Mouse (Mus musculus): ENCODE results near the gene Zfp777. TPM values are rescaled to one million over a fixed set of nuclear protein-coding genes. Genes with fewer than 3 reads are reported as not detected.

Zfp777 gene
- polyA plus RNA-seq, 1 experiment from 2014 or later, result 6.8 TPM

DNA sequence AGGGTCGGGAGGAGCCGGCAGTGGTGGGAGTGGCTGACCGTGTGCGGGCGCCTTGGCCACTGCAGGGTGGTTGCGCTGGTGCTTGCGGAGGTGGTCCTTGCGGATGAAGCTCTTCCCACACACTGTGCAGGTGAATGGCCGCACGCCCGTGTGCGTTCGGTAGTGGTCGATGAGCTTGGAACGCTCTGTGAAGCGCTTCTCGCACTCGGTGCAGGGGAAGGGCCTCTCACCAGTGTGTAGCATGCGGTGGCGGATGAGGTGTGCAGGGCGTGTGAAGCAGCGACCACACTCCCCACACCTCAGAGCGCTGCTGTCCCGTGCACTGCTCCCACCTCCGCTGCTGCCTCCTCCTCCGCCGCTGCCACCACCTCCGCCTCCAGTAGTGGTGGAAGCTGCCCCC is 15.2 kb upstream of the Zfp777 start:
- Histone ChIP-seq H3K27ac (no peak overlapping the region), H3K9ac (no peak overlapping the region), H3K27me3 (no peaks in the 10 kb centered on the region), H3K4me2 (no peak overlapping the region), H3K36me3 (ENCODE audit: poor library complexity, severe bottlenecking) (peaks cover 76% of the 10 kb centered on the region), H3K9me3 (replicated peaks) (no peaks in the 10 kb centered on the region), H3K4me1 (no peaks in the 10 kb centered on the region), H3K4me3 (no peak overlapping the region)
- WGBS, result 95% methylated on average over 28 of the region's 28 CpGs
- 0 out of 2 replicates have a peak, but pooled peaks have one; percentile 19 for ATAC-seq

DNA sequence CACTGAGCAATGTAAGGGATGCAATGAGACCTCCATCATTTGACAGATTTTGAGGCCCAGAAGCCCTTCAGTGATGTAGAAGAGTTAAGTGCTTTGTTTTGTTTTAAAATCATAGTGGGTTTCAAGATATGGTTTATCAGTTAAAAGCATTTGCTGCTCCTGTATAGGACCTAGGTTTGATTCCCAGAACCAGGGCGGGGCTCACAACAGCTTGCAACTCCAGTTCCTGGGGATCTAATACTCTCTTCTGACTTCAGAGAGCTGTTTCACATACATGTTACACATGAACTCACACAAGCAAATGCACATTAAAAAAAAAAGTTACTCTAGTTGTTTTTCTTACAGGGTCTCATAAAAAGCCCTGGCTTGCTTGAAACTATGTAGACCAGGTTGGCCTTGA is 12.2 kb upstream of the Zfp777 start:
- no peaks in the 10 kb centered on the region for H3K27me3 ChIP-seq
- no peak for ATAC-seq
- no peak overlapping the region for H3K9ac ChIP-seq
- no peak overlapping the region for H3K4me3 ChIP-seq
- peaks cover 48% of the 10 kb centered on the region for H3K36me3 ChIP-seq (ENCODE audit: poor library complexity, severe bottlenecking)
- 94% methylated on average over 1 of the region's 1 CpGs for whole genome bisulfite sequencing
- H3K4me1 ChIP-seq, result no peaks in the 10 kb centered on the region
- no peak overlapping the region for H3K4me2 ChIP-seq
- no peaks in the 10 kb centered on the region for H3K9me3 ChIP-seq (replicated peaks)
- H3K27ac ChIP-seq, result no peak overlapping the region

DNA sequence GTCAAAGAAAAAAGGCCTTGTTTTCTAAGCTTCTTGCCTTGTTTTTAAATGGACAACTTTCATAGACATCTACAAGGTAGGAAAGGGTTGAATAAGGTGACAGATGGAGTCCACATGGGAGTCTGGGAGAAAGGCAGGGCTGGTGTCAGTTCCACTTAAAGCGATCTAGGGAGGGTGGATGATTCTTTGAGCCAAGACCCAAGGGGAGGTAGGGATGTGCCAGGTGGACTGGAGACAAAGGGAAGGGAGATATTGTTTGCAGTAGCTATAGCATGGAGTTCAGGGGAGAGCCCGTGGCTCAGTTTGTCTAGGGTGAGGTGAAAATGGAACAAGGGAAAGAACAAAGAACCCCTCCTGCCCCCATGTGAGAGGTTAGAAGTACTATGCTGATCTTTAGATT is 11.7 kb upstream of the Zfp777 start:
- Histone ChIP-seq H3K4me3 (no peak overlapping the region), H3K27ac (no peak overlapping the region), H3K27me3 (no peaks in the 10 kb centered on the region), H3K4me2 (no peak overlapping the region), H3K9me3 (replicated peaks) (no peaks in the 10 kb centered on the region), H3K9ac (no peak overlapping the region), H3K36me3 (ENCODE audit: poor library complexity, severe bottlenecking) (peaks cover 44% of the 10 kb centered on the region), H3K4me1 (no peaks in the 10 kb centered on the region)
- WGBS, result 91% methylated on average over 2 of the region's 2 CpGs
- no peak for ATAC-seq

DNA sequence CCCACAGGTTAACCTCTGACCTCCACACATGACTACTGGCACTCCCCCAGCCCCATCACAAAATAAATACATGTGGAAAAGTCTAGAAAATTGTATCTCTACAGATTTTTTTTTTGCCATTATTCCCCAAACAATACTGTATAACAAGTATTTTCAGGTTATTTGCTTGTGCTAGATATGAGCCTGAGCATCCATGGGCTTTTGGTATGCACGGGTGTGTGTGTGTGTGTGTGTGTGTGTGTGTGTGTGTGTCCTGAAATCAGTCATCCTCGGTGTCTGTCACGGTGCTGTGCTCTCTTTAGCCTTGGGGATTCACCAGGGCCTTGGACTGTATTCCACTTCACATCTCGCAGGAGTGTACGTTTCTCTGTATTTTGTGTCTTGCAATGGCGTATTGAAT is 3.4 kb upstream of the Zfp777 start:
- Histone ChIP-seq H3K9ac (no peak overlapping the region), H3K4me3 (no peak overlapping the region), H3K4me1 (peaks cover 15% of the 10 kb centered on the region), H3K9me3 (replicated peaks) (no peaks in the 10 kb centered on the region), H3K27ac (no peak overlapping the region), H3K36me3 (ENCODE audit: poor library complexity, severe bottlenecking) (no peaks in the 10 kb centered on the region), H3K27me3 (no peaks in the 10 kb centered on the region), H3K4me2 (no peak overlapping the region)
- no peak for ATAC-seq
- WGBS, result 91% methylated on average over 6 of the region's 6 CpGs

DNA sequence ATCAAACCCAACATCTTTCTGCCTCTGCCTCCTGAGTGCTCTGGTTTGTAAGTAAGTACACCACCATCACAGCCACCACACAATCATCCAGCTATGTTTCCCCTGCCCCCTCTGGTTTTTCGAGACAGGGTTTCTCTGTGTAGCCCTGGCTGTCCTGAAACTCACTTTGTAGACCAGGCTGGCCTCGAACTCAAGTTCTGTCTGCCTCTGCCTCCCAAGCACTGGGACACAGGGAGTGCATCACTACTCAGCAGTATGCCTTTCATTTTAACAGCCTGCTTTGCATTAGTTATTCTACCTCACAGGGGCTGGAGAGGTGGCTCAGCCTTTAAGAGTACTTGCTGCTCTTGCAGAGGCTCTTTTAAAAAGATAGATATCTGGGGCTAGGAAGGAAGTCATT is 3.0 kb upstream of the Zfp777 start:
- Histone ChIP-seq H3K36me3 (ENCODE audit: poor library complexity, severe bottlenecking) (no peaks in the 10 kb centered on the region), H3K4me2 (no peak overlapping the region), H3K9ac (no peak overlapping the region), H3K4me1 (peaks cover 20% of the 10 kb centered on the region), H3K9me3 (replicated peaks) (no peaks in the 10 kb centered on the region), H3K27ac (no peak overlapping the region), H3K27me3 (no peaks in the 10 kb centered on the region), H3K4me3 (no peak overlapping the region)
- ATAC-seq, result no peak
- WGBS, result 93% methylated on average over 2 of the region's 2 CpGs

DNA sequence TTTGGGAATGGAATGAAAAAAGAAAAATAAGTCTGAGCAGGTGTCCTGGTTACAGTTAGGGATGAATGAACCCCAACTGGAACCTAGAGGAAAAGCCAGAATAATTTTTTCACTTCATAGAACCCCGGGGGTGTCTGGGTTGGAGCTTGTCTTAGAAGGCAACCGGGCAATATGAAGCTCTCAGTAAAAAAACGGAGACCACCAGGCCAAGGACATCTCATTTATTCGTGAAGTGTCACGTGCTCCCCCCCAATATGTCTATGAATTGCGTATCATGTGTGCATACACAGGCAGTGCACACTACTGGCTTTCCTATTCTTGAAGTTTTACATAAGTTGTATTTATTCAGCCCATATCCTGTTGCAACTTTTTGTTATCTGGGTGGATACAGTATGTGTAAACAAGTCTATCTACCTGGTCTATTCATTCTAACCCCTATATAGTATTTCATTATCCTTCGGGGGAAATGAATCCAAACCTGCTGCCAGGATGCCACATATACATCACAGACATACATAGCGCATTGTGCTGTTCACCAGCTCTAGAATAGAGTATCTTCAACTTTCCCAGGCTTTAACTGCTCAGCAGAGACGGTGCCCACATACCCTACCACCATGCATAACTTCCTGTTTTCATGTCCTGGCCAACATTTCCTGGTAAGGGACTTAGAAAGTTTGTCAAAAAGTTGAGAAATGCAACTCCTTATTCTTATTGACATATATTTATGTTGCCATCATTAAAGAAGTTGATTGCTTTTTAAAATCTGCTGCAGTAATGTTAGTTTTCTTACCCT is 758 bp upstream of the Zfp777 start:
- no peaks in the 10 kb centered on the region for H3K9me3 ChIP-seq (replicated peaks)
- H3K4me1 ChIP-seq, result peaks cover 20% of the 10 kb centered on the region
- H3K27ac ChIP-seq, result no peak overlapping the region
- ATAC-seq, result no peak; the same call in 1 of the 2 replicates
- H3K9ac ChIP-seq, result peak overlapping the region; percentile 89
- peak overlapping the region; percentile 86 for H3K4me3 ChIP-seq
- 58% methylated on average over 9 of the region's 9 CpGs for WGBS
- peak overlapping the region; percentile 81 for H3K4me2 ChIP-seq
- peaks cover 5% of the 10 kb centered on the region for H3K36me3 ChIP-seq (ENCODE audit: poor library complexity, severe bottlenecking)
- no peaks in the 10 kb centered on the region for H3K27me3 ChIP-seq

DNA sequence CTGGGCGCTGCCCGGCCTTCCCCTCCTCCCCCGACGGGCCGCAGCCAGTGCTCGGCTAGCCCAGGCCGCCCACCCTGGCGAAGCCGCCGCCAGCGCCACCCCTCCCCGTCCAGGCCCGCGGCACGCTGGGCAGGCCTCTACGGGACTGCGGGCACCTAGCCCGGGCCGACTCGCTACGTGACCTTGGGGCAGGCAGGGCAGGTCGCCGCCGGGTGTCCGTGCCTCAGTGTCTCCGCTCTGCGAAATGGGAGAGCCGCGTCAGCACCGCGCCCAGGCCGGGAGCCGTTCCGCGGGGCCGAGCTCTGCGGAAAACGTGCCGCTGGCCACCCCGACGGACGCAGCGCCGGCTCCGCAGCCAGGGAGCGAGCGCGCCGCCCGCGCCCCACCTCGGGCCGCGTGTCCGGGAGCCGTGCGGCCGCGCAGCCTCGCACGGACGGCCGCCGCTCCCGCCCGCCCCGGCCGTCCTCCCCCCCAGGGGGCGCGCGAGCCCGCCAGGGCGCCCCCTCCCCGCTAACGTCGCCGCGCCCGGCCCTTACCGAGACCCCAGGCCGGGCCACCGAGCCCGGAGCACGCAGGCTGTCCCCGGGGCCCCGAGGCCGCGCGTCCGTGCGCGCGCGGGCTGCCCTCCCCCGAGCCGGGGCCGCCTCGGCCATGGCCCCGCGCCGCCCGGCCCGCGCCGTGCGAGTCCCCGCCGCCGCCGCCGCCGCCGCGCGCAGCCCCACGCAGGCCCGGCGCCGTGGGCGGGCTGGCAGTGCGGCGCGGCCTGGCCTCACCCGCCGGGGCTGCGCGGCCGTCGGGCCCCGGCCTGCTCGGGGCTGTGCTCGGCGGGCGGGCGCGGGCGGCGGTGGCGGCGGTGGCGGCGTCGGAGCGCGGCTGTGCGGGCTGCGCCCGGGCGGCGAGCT is 1.0 kb downstream of the Zfp777 start:
- peak overlapping the region; percentile 93 for H3K27ac ChIP-seq
- H3K4me1 ChIP-seq, result peaks cover 20% of the 10 kb centered on the region
- peaks cover 23% of the 10 kb centered on the region for H3K36me3 ChIP-seq (ENCODE audit: poor library complexity, severe bottlenecking)
- peak overlapping the region; percentile 86 for H3K4me3 ChIP-seq
- ATAC-seq, result peak; percentile 44
- no peaks in the 10 kb centered on the region for H3K9me3 ChIP-seq (replicated peaks)
- H3K27me3 ChIP-seq, result no peaks in the 10 kb centered on the region
- H3K9ac ChIP-seq, result peak overlapping the region; percentile 89
- peak overlapping the region; percentile 81 for H3K4me2 ChIP-seq
- WGBS, result under 1% methylated on average over 81 of the region's 150 CpGs

DNA sequence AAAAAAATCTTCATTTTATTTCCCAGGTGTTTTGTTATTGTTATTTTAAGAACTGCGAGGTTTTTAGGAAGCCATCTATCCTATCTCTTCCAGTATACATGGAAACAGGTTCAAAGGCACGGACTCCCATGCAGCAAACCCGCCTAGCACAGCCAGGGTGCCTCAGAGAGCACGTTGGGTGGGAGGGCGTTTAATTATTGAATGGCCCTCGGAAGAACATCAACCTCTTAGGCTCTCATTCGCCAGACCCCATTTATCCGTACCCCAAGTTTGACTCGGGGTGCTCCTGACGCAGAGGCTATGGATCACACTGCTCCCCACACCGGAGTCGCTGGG is 1.6 kb downstream of the Zfp777 start:
- no peaks in the 10 kb centered on the region for H3K27me3 ChIP-seq
- 6% methylated on average over 12 of the region's 12 CpGs for WGBS
- peak overlapping the region; percentile 89 for H3K9ac ChIP-seq
- H3K9me3 ChIP-seq (replicated peaks), result no peaks in the 10 kb centered on the region
- ATAC-seq, result no peak
- H3K4me1 ChIP-seq, result peaks cover 20% of the 10 kb centered on the region
- H3K4me3 ChIP-seq, result peak overlapping the region; percentile 86
- H3K36me3 ChIP-seq (ENCODE audit: poor library complexity, severe bottlenecking), result peaks cover 27% of the 10 kb centered on the region
- peak overlapping the region; percentile 81 for H3K4me2 ChIP-seq
- no peak overlapping the region for H3K27ac ChIP-seq

DNA sequence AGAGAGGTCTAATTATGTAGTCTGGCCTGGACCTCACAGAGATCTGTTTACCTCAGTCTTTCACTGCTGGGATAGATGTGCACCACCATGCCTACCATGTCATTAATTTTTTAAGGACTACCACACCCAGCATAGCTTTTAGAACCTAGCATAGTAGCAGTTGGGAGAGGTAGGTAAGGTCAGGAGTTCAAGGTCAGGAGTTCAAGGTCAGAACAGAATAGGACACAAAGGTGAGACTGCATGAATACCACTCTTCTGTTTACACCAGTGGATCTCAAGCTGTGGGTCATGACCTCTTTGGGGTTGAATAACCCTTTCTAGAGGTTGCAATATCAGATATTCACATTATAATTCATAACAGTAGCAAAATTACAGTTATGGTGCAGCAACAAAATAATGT is 16.1 kb downstream of the Zfp777 start:
- peaks cover 91% of the 10 kb centered on the region for H3K36me3 ChIP-seq (ENCODE audit: poor library complexity, severe bottlenecking)

DNA sequence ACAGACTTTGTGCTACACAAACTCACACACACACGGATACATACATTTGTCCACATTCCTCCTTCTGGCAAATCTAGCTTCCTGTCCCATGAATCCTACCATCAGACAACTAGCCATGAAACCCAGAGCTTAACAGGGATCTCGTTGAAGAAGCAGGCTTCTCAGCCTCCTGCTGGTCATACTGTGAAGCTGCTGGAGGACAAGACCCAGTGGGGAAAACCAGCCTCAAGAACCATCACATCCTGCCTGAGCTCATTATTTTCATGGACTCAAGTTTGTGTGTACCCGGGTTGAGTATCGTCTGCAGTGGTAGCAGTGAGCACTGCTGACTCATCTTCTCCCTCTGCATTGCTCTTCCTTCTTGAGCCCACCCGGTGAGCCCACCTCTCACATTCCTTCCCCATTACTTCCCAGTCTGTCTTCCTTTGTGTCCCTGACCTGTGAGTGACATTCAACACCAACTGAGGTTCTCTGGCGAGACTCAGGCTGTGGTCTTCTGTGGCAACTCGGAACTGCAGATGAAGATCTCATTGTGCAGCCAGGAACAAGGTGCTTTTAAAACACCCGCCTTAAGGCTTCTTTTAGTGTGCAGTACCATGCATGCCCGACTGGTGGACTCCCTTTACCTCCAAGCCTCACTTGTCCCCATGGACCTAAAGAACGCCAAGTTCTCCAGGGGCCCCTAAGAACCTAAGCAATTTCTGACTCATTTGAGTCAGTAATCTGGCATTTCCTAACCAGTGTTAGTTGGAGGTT is 22.6 kb downstream of the Zfp777 start:
- no peaks in the 10 kb centered on the region for H3K27me3 ChIP-seq
- peaks cover 21% of the 10 kb centered on the region for H3K9me3 ChIP-seq (replicated peaks)
- H3K4me1 ChIP-seq, result 0 out of 2 replicates have a peak, but pooled peaks cover 6% of the 10 kb centered on the region
- H3K27ac ChIP-seq, result no peak overlapping the region
- H3K4me2 ChIP-seq, result no peak overlapping the region
- no peak for ATAC-seq
- no peak overlapping the region for H3K4me3 ChIP-seq
- 83% methylated on average over 10 of the region's 10 CpGs for WGBS
- peaks cover 90% of the 10 kb centered on the region for H3K36me3 ChIP-seq (ENCODE audit: poor library complexity, severe bottlenecking)
- H3K9ac ChIP-seq, result no peak overlapping the region

More for the DNA sequence above, 16.1 kb downstream of the Zfp777 start:
- no peaks in the 10 kb centered on the region for H3K4me1 ChIP-seq
- H3K4me2 ChIP-seq, result no peak overlapping the region
- H3K27ac ChIP-seq, result no peak overlapping the region
- H3K27me3 ChIP-seq, result no peaks in the 10 kb centered on the region
- no peak for ATAC-seq
- H3K4me3 ChIP-seq, result no peak overlapping the region
- H3K9me3 ChIP-seq (replicated peaks), result no peaks in the 10 kb centered on the region
- H3K9ac ChIP-seq, result no peak overlapping the region

DNA sequence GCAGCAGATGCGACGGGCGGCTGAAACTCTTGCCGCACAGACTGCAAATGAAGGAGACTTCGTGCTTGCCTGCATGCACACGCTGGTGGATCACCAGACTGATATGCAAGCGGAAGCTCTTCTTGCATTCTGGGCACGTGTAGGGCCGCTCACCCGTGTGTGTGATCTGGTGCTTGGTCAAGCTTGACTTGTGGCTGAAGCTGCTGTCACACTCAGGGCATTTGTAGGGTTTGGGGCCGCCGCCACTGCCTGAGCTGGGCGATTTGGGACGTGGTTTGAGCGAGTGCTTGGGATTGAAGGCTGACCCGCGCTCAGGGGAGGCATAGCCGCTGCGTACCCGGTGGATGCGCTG is 23.7 kb downstream of the Zfp777 start:
- no peaks in the 10 kb centered on the region for H3K27me3 ChIP-seq
- peaks cover 21% of the 10 kb centered on the region for H3K9me3 ChIP-seq (replicated peaks)
- H3K4me3 ChIP-seq, result no peak overlapping the region
- no peak overlapping the region for H3K27ac ChIP-seq
- WGBS, result 66% methylated on average over 21 of the region's 21 CpGs
- no peak overlapping the region for H3K4me2 ChIP-seq
- 0 out of 2 replicates have a peak, but pooled peaks cover 6% of the 10 kb centered on the region for H3K4me1 ChIP-seq
- no peak overlapping the region for H3K9ac ChIP-seq
- ATAC-seq, result 0 out of 2 replicates have a peak, but pooled peaks have one; percentile 41
- peaks cover 80% of the 10 kb centered on the region for H3K36me3 ChIP-seq (ENCODE audit: poor library complexity, severe bottlenecking)

Measured in forebrain, embryonic 13.5 days (tissue).